Mouse (Mus musculus) stomach, postnatal 0 days (tissue): ENCODE measurements at regions not wholly inside any gene's neighbourhood (a gene's known extent, or its start where the extent isn't known, plus 50 kb on each side); places are given as distances from the start of the nearest gene placed in this dataset.

ENCODE experiments used
- CTCF ChIP-seq: IDR thresholded peaks from 2 replicates; pipeline ENCODE4 v1.5.1; 2016; ENCODE audit warnings: antibody characterized with exemption, low read depth, mild to moderate bottlenecking, moderate library complexity
- EP300 ChIP-seq: optimal IDR thresholded peaks from 2 replicates; pipeline ENCODE3; 2016; ENCODE audit warnings: antibody characterized with exemption

GRCm38 (mm10) chr1:189584831-189585230 lies 103.1 kb downstream of the Cenpf start:
- TF ChIP-seq CTCF (no peak), EP300 (no peak)
